Mouse (Mus musculus): ENCODE results near the gene Ercc1.

DNA sequence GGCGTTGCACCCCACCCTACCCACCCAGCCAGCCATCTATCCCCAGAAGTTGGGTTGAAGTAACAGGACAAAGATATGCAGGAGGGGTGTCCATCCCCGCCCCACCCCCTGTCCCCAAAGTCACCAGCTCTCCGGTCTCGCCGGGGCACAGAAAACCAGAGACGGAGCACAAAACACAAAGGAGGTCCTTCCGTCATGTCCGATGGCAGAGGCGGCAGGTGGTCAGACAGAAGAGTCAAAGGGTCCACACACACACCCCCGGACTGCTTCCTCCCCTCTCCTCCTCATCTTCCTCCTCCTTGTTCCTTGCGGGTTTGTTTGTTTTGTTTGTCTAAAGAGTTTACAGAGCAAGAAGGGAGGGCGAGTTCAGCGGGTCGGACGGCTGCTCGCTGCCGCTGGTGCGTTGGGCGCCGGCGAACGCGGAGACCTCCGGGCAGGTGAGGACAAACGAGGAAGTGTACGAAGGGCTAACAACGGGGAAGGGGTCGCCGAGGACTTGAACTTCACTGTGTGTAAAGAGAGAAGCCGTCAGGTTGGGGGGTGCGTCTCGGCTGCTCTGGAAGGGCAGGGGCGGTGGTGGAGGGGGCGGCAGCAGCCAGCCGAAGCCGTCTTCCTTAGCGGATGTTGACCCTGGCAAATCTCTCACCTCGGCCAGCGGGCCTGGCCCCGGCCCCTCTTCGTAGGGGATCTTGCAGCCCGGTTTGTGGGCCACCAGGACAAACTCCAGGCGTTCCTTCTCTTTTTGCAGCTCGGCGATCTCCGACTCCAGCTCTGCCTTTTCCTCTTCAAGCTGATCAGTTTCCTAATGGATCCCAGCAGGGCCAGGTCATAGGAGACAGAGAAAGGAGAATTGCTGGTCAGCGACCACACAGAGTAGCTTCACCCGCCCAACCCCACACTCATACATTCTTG lies 39.8 kb upstream of the Ercc1 start:
- TF ChIP-seq CTCF (IDR thresholded peaks at IDR 0.05; ENCODE audit: low read depth, low read length) (no peak), POLR2A (IDR thresholded peaks at IDR 0.05; ENCODE audit: borderline replicate concordance, low read depth, low read length) (no peak)
